Mouse (Mus musculus) lung, postnatal 0 days (tissue): ENCODE results near the gene Gpatch3. TPM values are rescaled to one million over a fixed set of nuclear protein-coding genes. Genes with fewer than 3 reads are reported as not detected.

ENCODE experiments used
- ATAC-seq: fragments of 200-750 bp; cut with Nextera tagmentation; 2 replicates; pipeline ENCODE4 v1.8.0; 2017; ENCODE audit warnings: moderate library complexity
- DNase-seq: peaks from one replicate; pipeline ENCODE4 v3.0.0-alpha.2; 2016; ENCODE audit warnings: low spot score
- H3K27ac ChIP-seq: fragments of 300-500 bp; sonication (generic); 2 replicates; pipeline ENCODE4 v1.5.1; 2014; ENCODE audit warnings: antibody characterized with exemption, mild to moderate bottlenecking, low read length, mixed read lengths
- H3K27me3 ChIP-seq: fragments of 300-500 bp; sonication (generic); replicated peaks from 2 replicates; pipeline ENCODE4 v1.6.1; 2014; ENCODE audit warnings: low read length, mixed read lengths; ENCODE audit not compliant: insufficient read depth
- H3K36me3 ChIP-seq: fragments of 300-500 bp; sonication (generic); 2 replicates; pipeline ENCODE4 v1.6.1; 2014; ENCODE audit warnings: low read length, mixed read lengths; ENCODE audit not compliant: insufficient read depth
- H3K4me1 ChIP-seq: fragments of 300-500 bp; sonication (generic); 2 replicates; pipeline ENCODE4 v1.6.1; 2014; ENCODE audit warnings: antibody characterized with exemption, low read depth, low read length, mixed read lengths; ENCODE audit not compliant: insufficient read depth
- H3K4me2 ChIP-seq: fragments of 300-500 bp; sonication (generic); replicated peaks from 2 replicates; pipeline ENCODE4 v1.6.1; 2014; ENCODE audit warnings: low read depth, mild to moderate bottlenecking, low read length, moderate library complexity, mixed read lengths
- H3K4me3 ChIP-seq: fragments of 300-500 bp; sonication (generic); 2 replicates; pipeline ENCODE4 v1.5.1; 2014; ENCODE audit warnings: low read depth, low read length
- H3K9ac ChIP-seq: fragments of 300-500 bp; sonication (generic); replicated peaks from 2 replicates; pipeline ENCODE4 v1.6.1; 2014; ENCODE audit warnings: low read depth, mild to moderate bottlenecking
- H3K9me3 ChIP-seq: fragments of 300-500 bp; sonication (generic); 2 replicates; pipeline ENCODE4 v1.6.1; 2016; ENCODE audit warnings: low read length, mixed read lengths
- CTCF ChIP-seq: IDR thresholded peaks from 2 replicates; pipeline ENCODE4 v1.5.1; 2016; ENCODE audit warnings: antibody characterized with exemption, mild to moderate bottlenecking
- EP300 ChIP-seq: IDR thresholded peaks from 2 replicates; pipeline ENCODE4 v1.6.1; 2016; ENCODE audit warnings: antibody characterized with exemption, mild to moderate bottlenecking, control low read depth
- WGBS: fragments of 180-500 bp; shearing (Covaris S2); extraction: QIAGEN DNeasy Blood & Tissue Kit; methylation state at CpG from one replicate; pipeline ENCODE4 v1.1.7; 2014; 5-methylcytosine and 5-hydroxymethylcytosine counted together
- polyA plus RNA-seq: library from polyadenylated mRNA; unstranded; fragments of >200 nt; fragmentation: Nextera tagmentation; extraction: Ambion mirVana; gene quantifications from 2 replicates; pipeline ENCODE4 v1.2.1, GENCODE M21; 2015

Gpatch3 gene
- polyA plus RNA-seq, 1 experiment from 2014 or later: 7.1 TPM

GRCm38 (mm10) chr4:133620668-133621067 lies 46.1 kb downstream of the Gpatch3 start:
- no peak overlapping the region for H3K4me3 ChIP-seq
- no peak overlapping the region for H3K4me2 ChIP-seq
- H3K9me3 ChIP-seq: no peaks in the 10 kb centered on the region
- no peak overlapping the region for H3K9ac ChIP-seq
- WGBS: 74% methylated on average over 8 of the region's 8 CpGs
- H3K27ac ChIP-seq: no peak overlapping the region
- no peak for TF ChIP-seq CTCF
- TF ChIP-seq EP300: no peak
- DNase-seq: no peak
- no peaks in the 10 kb centered on the region for H3K36me3 ChIP-seq
- no peaks in the 10 kb centered on the region for H3K27me3 ChIP-seq
- no peak for ATAC-seq
- no peaks in the 10 kb centered on the region for H3K4me1 ChIP-seq

- DNase-seq (no peak), ATAC-seq (no peak)
- WGBS: 67% methylated on average over 11 of the region's 11 CpGs
- H3K36me3 ChIP-seq: no peaks in the 10 kb centered on the region
- H3K27me3 ChIP-seq: no peaks in the 10 kb centered on the region
- no peak overlapping the region for H3K9ac ChIP-seq
- H3K27ac ChIP-seq: 0 out of 2 replicates have a peak overlapping the region, but pooled peaks have one; percentile 14
- H3K4me1 ChIP-seq: no peaks in the 10 kb centered on the region
- H3K9me3 ChIP-seq: no peaks in the 10 kb centered on the region
- H3K4me3 ChIP-seq: no peak overlapping the region
- TF ChIP-seq CTCF (no peak), EP300 (no peak)
- H3K4me2 ChIP-seq: no peak overlapping the region
Measured at GRCm38 (mm10) chr4:133622161-133622695, 47.7 kb downstream of the Gpatch3 start.

GRCm38 (mm10) chr4:133624830-133625229 lies 50.3 kb downstream of the Gpatch3 start:
- Histone ChIP-seq H3K4me2 (no peak overlapping the region), H3K9me3 (no peaks in the 10 kb centered on the region), H3K36me3 (no peaks in the 10 kb centered on the region), H3K27me3 (no peaks in the 10 kb centered on the region), H3K4me1 (no peaks in the 10 kb centered on the region), H3K9ac (no peak overlapping the region), H3K4me3 (no peak overlapping the region), H3K27ac (peak overlapping the region; percentile 87; the same call in 1 of the 2 replicates)
- 79% methylated on average over 7 of the region's 7 CpGs for WGBS
- TF ChIP-seq CTCF: no peak
- ATAC-seq (no peak), DNase-seq (no peak)

- peak; percentile 81 for DNase-seq
- H3K4me2 ChIP-seq: no peak overlapping the region
Measured at GRCm38 (mm10) chr4:133625621-133626071, 51.1 kb downstream of the Gpatch3 start.

GRCm38 (mm10) chr4:133626221-133626620 lies 51.7 kb downstream of the Gpatch3 start:
- Histone ChIP-seq H3K4me2 (no peak overlapping the region), H3K27ac (peak overlapping the region; percentile 87), H3K4me1 (peaks cover 6% of the 10 kb centered on the region; the same call in 1 of the 2 replicates), H3K9me3 (no peaks in the 10 kb centered on the region), H3K27me3 (no peaks in the 10 kb centered on the region), H3K36me3 (no peaks in the 10 kb centered on the region), H3K4me3 (no peak overlapping the region), H3K9ac (no peak overlapping the region)
- ATAC-seq (0 out of 2 replicates have a peak, but pooled peaks have one; percentile 6), DNase-seq (no peak)
- TF ChIP-seq EP300: no peak
- TF ChIP-seq CTCF: no peak
- whole genome bisulfite sequencing: 52% methylated on average over 5 of the region's 5 CpGs

More at GRCm38 (mm10) chr4:133625621-133626071, 51.1 kb downstream of the Gpatch3 start:
- TF ChIP-seq EP300 (peak; percentile 62), CTCF (no peak)
- no peaks in the 10 kb centered on the region for H3K36me3 ChIP-seq
- no peak overlapping the region for H3K4me3 ChIP-seq
- peak; percentile 86 for ATAC-seq
- H3K4me1 ChIP-seq: peaks cover 5% of the 10 kb centered on the region; the same call in 1 of the 2 replicates
- no peaks in the 10 kb centered on the region for H3K9me3 ChIP-seq
- H3K27ac ChIP-seq: peak overlapping the region; percentile 87
- no peaks in the 10 kb centered on the region for H3K27me3 ChIP-seq
- no peak overlapping the region for H3K9ac ChIP-seq
- 35% methylated on average over 11 of the region's 11 CpGs for WGBS

- DNase-seq (no peak), ATAC-seq (no peak)
- no peak overlapping the region for H3K9ac ChIP-seq
- 84% methylated on average over 9 of the region's 9 CpGs for WGBS
- peak overlapping the region; percentile 87 for H3K27ac ChIP-seq
- H3K27me3 ChIP-seq: no peaks in the 10 kb centered on the region
- no peak overlapping the region for H3K4me3 ChIP-seq
- H3K36me3 ChIP-seq: no peaks in the 10 kb centered on the region
- H3K9me3 ChIP-seq: no peaks in the 10 kb centered on the region
- no peak overlapping the region for H3K4me2 ChIP-seq
- no peak for TF ChIP-seq EP300
- TF ChIP-seq CTCF: no peak
- peaks cover 6% of the 10 kb centered on the region; the same call in 1 of the 2 replicates for H3K4me1 ChIP-seq
Measured at GRCm38 (mm10) chr4:133626621-133627020, 52.1 kb downstream of the Gpatch3 start.
